8 mouse cellular contexts compared by ENCODE assay signal in genomic region chr4:148558297-148559000, GRCm38 (mm10). TPM values are rescaled to one million over a fixed set of nuclear protein-coding genes. Genes with fewer than 3 reads are reported as not detected.
DNase-seq lines count a peak whose midpoint lies in the region; ATAC-seq and TF ChIP-seq lines count a peak whose summit lies in the region.

Exosc10 (plus strand) TSS chr4:148558429.

- H3K79me2 ChIP-seq in CH12.LX (replicated peaks; ENCODE audit: control insufficient read depth, extremely low read depth, insufficient read depth, poor library complexity, severe bottlenecking), result peaks cover 11% of the 10 kb centered on the region; the same call in 1 of the 2 replicates

- no peaks in the 10 kb centered on the region for H3K27me3 ChIP-seq in CH12.LX (replicated peaks)
- H3K27me3 ChIP-seq in forebrain, embryonic 12.5 days, result no peaks in the 10 kb centered on the region
- no peaks in the 10 kb centered on the region for H3K27me3 ChIP-seq in heart, postnatal 0 days (ENCODE audit: control insufficient read depth, insufficient read depth, low read length)
- no peaks in the 10 kb centered on the region for H3K27me3 ChIP-seq in liver, embryonic 16.5 days (ENCODE audit: control insufficient read depth, insufficient read depth, low read depth, low read length)
- no peaks in the 10 kb centered on the region for H3K27me3 ChIP-seq in neural tube, embryonic 13.5 days
- no peaks in the 10 kb centered on the region for H3K27me3 ChIP-seq in testis, adult 2 months (ENCODE audit: control insufficient read depth, insufficient read depth, low read length)

- peak within 1 kb of the TSS; percentile 67 to 86 (median 74) for H3K4me3 ChIP-seq in CH12.LX (replicated peaks in 1 of 3; ENCODE audit: low read depth in 2 of 3, low read length in 2 of 3, poor library complexity in 1 of 3)
- peak within 1 kb of the TSS; percentile 70 for H3K4me3 ChIP-seq in forebrain, embryonic 12.5 days (replicated peaks)
- H3K4me3 ChIP-seq in heart, postnatal 0 days (ENCODE audit: low read depth, low read length), result peak within 1 kb of the TSS; percentile 84
- peak within 1 kb of the TSS; percentile 93 for H3K4me3 ChIP-seq in liver, embryonic 16.5 days (ENCODE audit: low read depth, low read length)
- H3K4me3 ChIP-seq in neural tube, embryonic 13.5 days, result peak within 1 kb of the TSS; percentile 75
- H3K4me3 ChIP-seq in testis, adult 2 months (ENCODE audit: control insufficient read depth, low read depth, low read length), result peak within 1 kb of the TSS; percentile 100

- in situ Hi-C loops in CH12.LX (cut with MboI; ENCODE audit: low pct_ligation_motif_present, low pct_unique_long_range_greater_than_20kb, low sequenced_read_pairs), result no loop called here

- ATAC-seq in forebrain, embryonic 12.5 days (ENCODE audit: low FRiP score), result peak; percentile 95
- peak; percentile 95 for ATAC-seq in heart, postnatal 0 days (ENCODE audit: insufficient read depth, low read depth)
- ATAC-seq in liver, embryonic 16.5 days (ENCODE audit: low read depth), result peak; percentile 93
- ATAC-seq in neural tube, embryonic 13.5 days (ENCODE audit: low read depth), result peak; percentile 95

- TF ChIP-seq RAD21 in CH12.LX (IDR thresholded peaks at IDR 0.05; ENCODE audit: low read depth, low read length), result no peak

- peaks cover 0 to 8% of the 10 kb centered on the region in 2 experiments; a peak in 2 of 4 replicates for H3K4me1 ChIP-seq in CH12.LX (ENCODE audit: control insufficient read depth in 1 of 2, insufficient read depth in 2 of 2)
- H3K4me1 ChIP-seq in forebrain, embryonic 12.5 days, result peaks cover 10% of the 10 kb centered on the region
- H3K4me1 ChIP-seq in heart, postnatal 0 days (ENCODE audit: control insufficient read depth, insufficient read depth), result peaks cover 10% of the 10 kb centered on the region
- H3K4me1 ChIP-seq in liver, embryonic 16.5 days (ENCODE audit: control insufficient read depth, low read depth, low read length), result peaks cover 13% of the 10 kb centered on the region
- H3K4me1 ChIP-seq in neural tube, embryonic 13.5 days (replicated peaks), result peaks cover 12% of the 10 kb centered on the region
- peaks cover 2% of the 10 kb centered on the region for H3K4me1 ChIP-seq in testis, adult 2 months (ENCODE audit: control insufficient read depth, insufficient read depth, low read length)

- WGBS in forebrain, embryonic 12.5 days, result under 1% methylated on average over 63 of the region's 63 CpGs
- WGBS in heart, postnatal 0 days, result under 1% methylated on average over 58 of the region's 63 CpGs
- 0% methylated on average over 63 of the region's 63 CpGs for WGBS in liver, embryonic 16.5 days (ENCODE audit: insufficient replicate concordance)
- WGBS in neural tube, embryonic 13.5 days, result under 1% methylated on average over 58 of the region's 63 CpGs

- no peak for TF ChIP-seq CTCF in CH12.LX (conservative IDR thresholded peaks at IDR 0.05 in 1 of 2, IDR thresholded peaks at IDR 0.05 in 1 of 2; ENCODE audit: low read depth in 2 of 2, low read length in 2 of 2)
- no peak for TF ChIP-seq CTCF in heart, postnatal 0 days (IDR thresholded peaks at IDR 0.05; ENCODE audit: low read depth)
- no peak for TF ChIP-seq CTCF in testis, adult 2 months (IDR thresholded peaks at IDR 0.05; ENCODE audit: control insufficient read depth, insufficient read depth, insufficient replicate concordance, low read depth, low read length)

- TF ChIP-seq EP300 in CH12.LX (IDR thresholded peaks at IDR 0.05; ENCODE audit: low read length), result 0 out of 2 replicates have a peak, but pooled peaks have one; percentile 17
- peak; percentile 67; the same call in 1 of the 2 replicates for TF ChIP-seq EP300 in heart, postnatal 0 days (IDR thresholded peaks at IDR 0.05; ENCODE audit: low read depth)

- peak within 1 kb of the TSS; percentile 84 for H3K4me2 ChIP-seq in CH12.LX (ENCODE audit: insufficient read depth, low read depth, poor library complexity, severe bottlenecking)
- H3K4me2 ChIP-seq in forebrain, embryonic 12.5 days, result peak within 1 kb of the TSS; percentile 68
- peak within 1 kb of the TSS; percentile 81 for H3K4me2 ChIP-seq in heart, postnatal 0 days (ENCODE audit: low read depth, low read length)
- peak within 1 kb of the TSS; percentile 96 for H3K4me2 ChIP-seq in liver, embryonic 16.5 days (ENCODE audit: low read depth, low read length)
- peak within 1 kb of the TSS; percentile 71 for H3K4me2 ChIP-seq in neural tube, embryonic 13.5 days

- H3K9me3 ChIP-seq in CH12.LX (replicated peaks; ENCODE audit: low read length), result no peaks in the 10 kb centered on the region
- H3K9me3 ChIP-seq in forebrain, embryonic 12.5 days, result no peaks in the 10 kb centered on the region
- no peaks in the 10 kb centered on the region for H3K9me3 ChIP-seq in heart, postnatal 0 days (replicated peaks; ENCODE audit: control insufficient read depth, low read length)
- H3K9me3 ChIP-seq in liver, embryonic 16.5 days (replicated peaks; ENCODE audit: control insufficient read depth, low read length), result no peaks in the 10 kb centered on the region
- no peaks in the 10 kb centered on the region for H3K9me3 ChIP-seq in neural tube, embryonic 13.5 days

- peak within 1 kb of the TSS; percentile 74 for H3K9ac ChIP-seq in CH12.LX (ENCODE audit: insufficient read depth, low read depth)
- H3K9ac ChIP-seq in forebrain, embryonic 12.5 days, result peak within 1 kb of the TSS; percentile 81
- H3K9ac ChIP-seq in heart, postnatal 0 days (replicated peaks; ENCODE audit: low read depth, low read length), result peak within 1 kb of the TSS; percentile 85
- H3K9ac ChIP-seq in liver, embryonic 16.5 days (ENCODE audit: low read depth, low read length), result peak within 1 kb of the TSS; percentile 89
- peak within 1 kb of the TSS; percentile 94 for H3K9ac ChIP-seq in neural tube, embryonic 13.5 days

- TF ChIP-seq POLR2A in CH12.LX (IDR thresholded peaks at IDR 0.05; ENCODE audit: low read depth, low read length), result peak; percentile 88
- peak; percentile 68 for TF ChIP-seq POLR2A in testis, adult 2 months (IDR thresholded peaks at IDR 0.05; ENCODE audit: control insufficient read depth, low read depth, low read length)

- peak; percentile 87 for DNase-seq in CH12.LX (ENCODE audit: extremely low read depth)
- DNase-seq in c-Kit-positive CD71-positive TER-119-negative erythroid progenitor cells, embryonic 14.5 days (ENCODE audit: low read depth), result peak; percentile 70
- peak; percentile 91 for DNase-seq in heart, postnatal 0 days (ENCODE audit: low spot score)
- peak; percentile 91 to 94 for DNase-seq in kidney, postnatal 4 days

- H3K27ac ChIP-seq in CH12.LX (ENCODE audit: insufficient read depth, low read depth), result peak within 1 kb of the TSS; percentile 64
- peak within 1 kb of the TSS; percentile 88 for H3K27ac ChIP-seq in forebrain, embryonic 12.5 days
- peak within 1 kb of the TSS; percentile 88 for H3K27ac ChIP-seq in heart, postnatal 0 days (ENCODE audit: low read depth)
- H3K27ac ChIP-seq in liver, embryonic 16.5 days (ENCODE audit: low read length), result peak within 1 kb of the TSS; percentile 76
- H3K27ac ChIP-seq in neural tube, embryonic 13.5 days (replicated peaks), result peak within 1 kb of the TSS; percentile 96
- H3K27ac ChIP-seq in testis, adult 2 months (ENCODE audit: control insufficient read depth, insufficient read depth, low read depth, low read length), result peak within 1 kb of the TSS; percentile 94

- dilution Hi-C loops in CH12.LX (cut with MboI; ENCODE audit: extremely low pct_ligation_motif_present, extremely low pct_unique_long_range_greater_than_20kb, low sequenced_read_pairs), result no loop called here

- peaks cover 45 to 70% of the 10 kb centered on the region in 2 experiments for H3K36me3 ChIP-seq in CH12.LX (replicated peaks in 1 of 2; ENCODE audit: control insufficient read depth in 1 of 2, insufficient read depth in 1 of 2, low read length in 1 of 2)
- H3K36me3 ChIP-seq in forebrain, embryonic 12.5 days (replicated peaks), result peaks cover 70% of the 10 kb centered on the region
- H3K36me3 ChIP-seq in heart, postnatal 0 days (replicated peaks; ENCODE audit: control insufficient read depth, insufficient read depth, low read length), result peaks cover 55% of the 10 kb centered on the region
- peaks cover 37% of the 10 kb centered on the region for H3K36me3 ChIP-seq in liver, embryonic 16.5 days (ENCODE audit: control insufficient read depth, insufficient read depth)
- peaks cover 74% of the 10 kb centered on the region for H3K36me3 ChIP-seq in neural tube, embryonic 13.5 days
- H3K36me3 ChIP-seq in testis, adult 2 months (ENCODE audit: control insufficient read depth, insufficient read depth, low read length), result peaks cover 4% of the 10 kb centered on the region

TF ChIP-seq in CH12.LX, 34 proteins besides CTCF, POLR2A, EP300 and RAD21 (continues in another document):
- peak; percentile 47 for TF ChIP-seq IRF4 (IDR thresholded peaks at IDR 0.05; ENCODE audit: low read depth, low read length)
- TF ChIP-seq ZC3H11A (IDR thresholded peaks at IDR 0.05; ENCODE audit: low read depth, low read length), result no peak
- TF ChIP-seq MAZ (IDR thresholded peaks at IDR 0.05; ENCODE audit: low read depth, low read length), result peak; percentile 84; the same call in 1 of the 2 replicates
- TF ChIP-seq SIN3A (IDR thresholded peaks at IDR 0.05; ENCODE audit: low read length), result peak; percentile 86
- TF ChIP-seq ETS1 (conservative IDR thresholded peaks at IDR 0.05; ENCODE audit: low read depth, low read length), result 0 out of 2 replicates have a peak, but pooled peaks have one; percentile 26
- TF ChIP-seq SMC3 (IDR thresholded peaks at IDR 0.05; ENCODE audit: low read depth, low read length), result no peak
- peak; percentile 25; the same call in 1 of the 2 replicates for TF ChIP-seq MEF2A (IDR thresholded peaks at IDR 0.05; ENCODE audit: borderline replicate concordance, low read depth, low read length)
- TF ChIP-seq BHLHE40 (IDR thresholded peaks at IDR 0.05; ENCODE audit: low read depth, low read length), result no peak
- TF ChIP-seq TBP (conservative IDR thresholded peaks at IDR 0.05; ENCODE audit: low read depth, low read length), result peak; percentile 87
- TF ChIP-seq NELFE (IDR thresholded peaks at IDR 0.05; ENCODE audit: low read depth, low read length), result peak; percentile 93
- TF ChIP-seq MAX (IDR thresholded peaks at IDR 0.05; ENCODE audit: low read length), result peak; percentile 97
- peak; percentile 92 for TF ChIP-seq TCF12 (IDR thresholded peaks at IDR 0.05; ENCODE audit: low read depth, low read length)
- TF ChIP-seq MYC (IDR thresholded peaks at IDR 0.05; ENCODE audit: low read depth, low read length), result peak; percentile 89

RNA-seq across cellular contexts. Expression of gene Exosc10, which starts in this region (rescaled TPM):
- total RNA-seq in CH12.LX (2012; rRNA removed), result 61.8 and 75.4 TPM in 2 replicates
- 36.7 and 40.1 TPM in 2 replicates for total RNA-seq in CH12.LX (2014; rRNA removed)
- polyA plus RNA-seq in CH12.LX (2012; ENCODE audit: insufficient read length, low read depth), result 90.7 and 108 TPM in 2 replicates
- 102 and 105 TPM in 2 replicates for polyA plus RNA-seq in forebrain, embryonic 12.5 days (2016; fragmentation: Nextera tagmentation; extraction: Ambion mirVana)
- 47.0 and 57.0 TPM in 2 replicates for total RNA-seq in heart, postnatal 0 days (2014; rRNA removed; ENCODE audit: low replicate concordance)
- 43.0 TPM in 2 replicates for polyA plus RNA-seq in heart, postnatal 0 days (2015; fragmentation: Nextera tagmentation; extraction: Ambion mirVana)
- 30.3 and 31.4 TPM in 2 replicates for polyA plus RNA-seq in liver, embryonic 16.5 days (2015; fragmentation: Nextera tagmentation; extraction: Ambion mirVana)
- polyA plus RNA-seq in neural tube, embryonic 13.5 days (2015; fragmentation: Nextera tagmentation; extraction: Ambion mirVana), result 80.1 and 85.1 TPM in 2 replicates
- 37.1 and 40.1 TPM in 2 replicates for polyA plus RNA-seq in testis, adult 2 months (2012; rRNA removed)

Comparison
In these comparisons a context has a peak if more than half of its experiments do, and no peak if none do; other contexts are left out.
1. Peak in every context shown above with its lines: DNase-seq, ATAC-seq, H3K4me3 ChIP-seq and H3K27ac ChIP-seq.